Mouse (Mus musculus) spleen, adult 10 weeks (tissue): Measurements from ENCODE around the gene Fdps. TPM values are rescaled to one million over a fixed set of nuclear protein-coding genes. Genes with fewer than 3 reads are reported as not detected.

Experiments used
- polyA plus RNA-seq: library from polyadenylated mRNA; stranded (reverse); fragments of 350-450 nt; fragmentation: Illumina TruSeq; extraction: RNeasy Lipid Tissue Mini Kit (QIAGEN cat#74804); gene quantifications from one replicate; pipeline ENCODE4 v1.2.3, GENCODE M21; 2015; ENCODE audit warnings: low replicate concordance; ENCODE audit not compliant: insufficient read depth

The Fdps gene
- 37.3 TPM for polyA plus RNA-seq

DNA sequence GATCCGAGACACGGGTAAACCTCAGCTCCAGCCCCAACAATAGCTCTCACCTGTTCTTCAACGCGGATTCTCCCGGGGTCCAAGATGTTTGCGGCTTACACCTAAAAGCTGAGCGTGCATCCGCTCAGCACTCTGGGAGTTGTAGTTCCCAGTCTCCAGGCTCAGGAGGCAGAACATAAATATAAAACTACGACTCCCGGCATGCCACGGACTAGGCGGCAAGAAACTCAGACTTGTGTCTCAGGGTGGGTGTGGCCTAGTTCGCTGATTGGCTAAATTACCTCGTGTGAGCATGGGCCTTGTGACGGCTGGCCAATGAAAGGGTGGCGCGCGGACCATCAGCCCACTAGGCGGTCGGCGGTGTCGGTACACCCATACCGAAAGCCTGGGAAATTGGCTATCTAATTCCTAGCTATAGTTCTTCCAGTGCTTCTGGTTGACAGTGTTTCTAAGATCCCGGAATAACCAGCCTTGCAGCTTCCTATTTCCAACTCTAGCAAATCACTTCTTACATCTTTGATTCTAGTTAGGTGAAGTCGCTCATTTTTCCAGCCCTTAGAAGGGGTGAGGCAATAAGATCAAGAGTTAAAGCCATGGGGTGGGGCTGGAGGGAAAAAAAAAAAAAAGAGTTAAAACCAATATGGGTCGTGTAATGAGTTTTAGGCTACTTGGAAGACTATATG is at the start of gene Fdps:
TSS of gene Fdps (minus strand) at position 148 of the 683 bp plus-strand sequence.

DNA sequence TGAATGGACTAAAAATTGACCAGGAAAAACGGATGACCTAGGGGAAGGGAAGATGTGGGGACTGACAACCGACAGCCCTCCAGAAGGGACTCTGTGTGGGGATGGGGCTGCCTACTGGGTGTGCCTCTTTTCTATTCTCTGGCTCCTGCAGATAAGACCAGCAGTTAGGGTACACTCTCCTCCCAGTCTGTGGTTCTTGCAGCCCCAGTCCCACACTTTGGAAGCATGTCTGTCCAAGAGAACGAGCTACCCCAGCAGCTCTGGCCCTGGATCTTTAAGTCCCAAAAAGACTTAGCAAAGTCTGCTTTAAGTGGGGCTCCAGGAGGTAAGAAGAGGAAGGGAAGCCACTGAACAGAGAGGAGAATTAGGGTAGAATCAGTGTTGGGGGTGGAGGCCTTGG is 34.2 kb upstream of the Fdps start, which contains the start of gene Pklr:
TSS of gene Pklr (plus strand) at position 185 of the 400 bp plus-strand sequence.

DNA sequence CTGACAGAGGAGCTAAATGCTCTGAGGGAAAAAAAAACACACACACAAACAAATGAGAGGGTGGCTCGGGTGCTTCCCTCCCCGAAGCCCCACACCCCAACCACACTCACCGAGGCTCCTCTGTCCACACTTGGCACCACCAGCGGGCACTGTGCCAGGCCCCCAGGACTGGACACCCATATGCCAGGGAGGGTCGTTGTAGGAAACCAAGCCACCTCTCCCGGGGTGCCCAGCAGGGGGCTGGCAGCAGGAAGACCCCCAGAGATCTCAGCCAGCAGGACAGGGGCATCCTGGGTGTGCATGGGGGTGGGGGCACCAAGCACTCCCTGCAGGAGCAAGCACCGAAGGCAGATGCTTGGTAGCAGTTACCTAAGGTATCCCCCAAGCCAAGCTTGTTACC is 948 bp downstream of the Fdps start, which contains the start of gene Gm43738:
TSS of gene Gm43738 (minus strand) at position 289 of the 400 bp plus-strand sequence.

DNA sequence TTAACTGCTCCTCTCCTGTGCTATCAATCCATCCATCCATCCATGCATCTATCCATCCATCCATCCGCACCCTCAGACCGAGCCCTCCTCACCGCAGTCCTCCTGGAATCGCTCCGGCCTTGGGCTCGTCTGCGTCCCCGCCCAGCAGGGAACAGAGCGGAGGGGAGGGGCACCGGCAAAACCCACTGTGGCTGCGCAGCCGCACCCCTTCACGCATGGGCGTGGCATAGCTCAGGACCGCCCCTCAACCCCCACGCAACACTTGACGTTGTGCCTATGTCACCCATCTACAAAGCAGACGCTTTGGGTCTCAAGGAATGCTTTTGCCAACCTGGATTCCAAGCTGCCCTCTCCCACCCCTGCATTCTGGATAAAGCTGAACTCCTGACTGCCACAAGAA is 8.6 kb downstream of the Fdps start, which contains the start of gene Rusc1:
TSS of gene Rusc1 (minus strand) at position 137 of the 400 bp plus-strand sequence.

Other genes starting within 250 kb of the Fdps start
- gene Msto1, start 188.0 kb downstream of the Fdps start, polyA plus RNA-seq = 8.1 TPM
- 56.6 TPM for gene Ash1l, start 151.3 kb downstream of the Fdps start, polyA plus RNA-seq
- 82.1 TPM for gene Dap3, start 150.8 kb downstream of the Fdps start, polyA plus RNA-seq
- 22.4 TPM for gene Rusc1, start 8.6 kb downstream of the Fdps start, polyA plus RNA-seq
- gene Gm43738, start 860 bp downstream of the Fdps start, polyA plus RNA-seq = not detected
- 1.8 TPM for gene Pklr, start 34.2 kb upstream of the Fdps start, polyA plus RNA-seq
- gene Hcn3, start 58.2 kb upstream of the Fdps start, polyA plus RNA-seq = 0.23 TPM
- gene Clk2, start 62.8 kb upstream of the Fdps start, polyA plus RNA-seq = 91.6 TPM
- 49.7 TPM for gene Scamp3, start 75.5 kb upstream of the Fdps start, polyA plus RNA-seq
- gene Fam189b, start 81.2 kb upstream of the Fdps start, polyA plus RNA-seq = 19.3 TPM
- 71.7 TPM for gene Gba, start 101.0 kb upstream of the Fdps start, polyA plus RNA-seq
- gene Thbs3, start 113.2 kb upstream of the Fdps start, polyA plus RNA-seq = 2.9 TPM
- 58.4 TPM for gene Mtx1, start 125.1 kb upstream of the Fdps start, polyA plus RNA-seq
- gene Muc1, start 127.1 kb upstream of the Fdps start, polyA plus RNA-seq = 0.52 TPM
- 83.8 TPM for gene Krtcap2, start 144.0 kb upstream of the Fdps start, polyA plus RNA-seq
- gene Trim46, start 144.3 kb upstream of the Fdps start, polyA plus RNA-seq = 0.54 TPM
- 3.5 TPM for gene Dpm3, start 157.4 kb upstream of the Fdps start, polyA plus RNA-seq
- 93.1 TPM for gene Slc50a1, start 168.6 kb upstream of the Fdps start, polyA plus RNA-seq
- gene Efna1, start 179.2 kb upstream of the Fdps start, polyA plus RNA-seq = 3.6 TPM
- not detected for gene Efna3, start 221.0 kb upstream of the Fdps start, polyA plus RNA-seq
- not detected for gene Efna4, start 236.1 kb upstream of the Fdps start, polyA plus RNA-seq
- 18.7 TPM for gene Adam15, start 248.0 kb upstream of the Fdps start, polyA plus RNA-seq